Mouse (Mus musculus) ES-E14 (cell line): ENCODE measurements around the gene Gdpd5.

Experiments used
- MAFK ChIP-seq: IDR thresholded peaks from 2 replicates; pipeline ENCODE4 v1.6.1; 2014; ENCODE audit warnings: mild to moderate bottlenecking, low read depth, low read length, inconsistent platforms; ENCODE audit not compliant: insufficient read depth
- ZNF384 ChIP-seq: IDR thresholded peaks from 2 replicates; pipeline ENCODE4 v1.6.1; 2012; ENCODE audit warnings: low read depth, low read length, inconsistent platforms

DNA sequence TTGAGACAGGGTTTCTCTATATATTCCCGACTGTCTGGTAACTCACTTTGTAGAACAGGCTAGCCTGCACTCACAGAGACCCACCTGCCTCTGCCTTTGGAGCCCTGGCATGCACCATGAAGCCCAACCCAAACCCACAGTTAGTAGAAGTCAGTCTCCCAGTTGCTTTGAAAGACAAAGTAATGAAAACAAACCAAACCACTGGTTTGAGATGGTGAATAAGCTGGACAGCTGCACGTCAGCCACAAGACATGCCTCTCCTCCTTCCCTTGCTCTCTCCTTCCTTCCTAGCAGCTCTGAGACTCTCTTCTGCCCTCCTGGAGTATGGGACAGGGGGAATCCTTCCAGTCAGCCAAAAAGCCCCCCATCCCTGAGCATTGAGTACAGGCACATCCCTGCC, 19.1 kb upstream of the Gdpd5 start:
- TF ChIP-seq ZNF384 (no peak), MAFK (no peak)
